Mouse (Mus musculus) E14TG2a.4 (cell line): ENCODE results near the gene Hectd4.

ENCODE experiments used
- CTCF ChIP-seq: conservative IDR thresholded peaks from 2 replicates; pipeline ENCODE4 v1.5.1; 2014; ENCODE audit warnings: low read length
- NANOG ChIP-seq: IDR thresholded peaks from 2 replicates; pipeline ENCODE4 v1.6.1; 2014; ENCODE audit warnings: borderline replicate concordance, low read length, mixed read lengths
- POU5F1 ChIP-seq: IDR thresholded peaks from 2 replicates; pipeline ENCODE4 v1.6.1; 2014; ENCODE audit warnings: low read length, borderline replicate concordance

DNA sequence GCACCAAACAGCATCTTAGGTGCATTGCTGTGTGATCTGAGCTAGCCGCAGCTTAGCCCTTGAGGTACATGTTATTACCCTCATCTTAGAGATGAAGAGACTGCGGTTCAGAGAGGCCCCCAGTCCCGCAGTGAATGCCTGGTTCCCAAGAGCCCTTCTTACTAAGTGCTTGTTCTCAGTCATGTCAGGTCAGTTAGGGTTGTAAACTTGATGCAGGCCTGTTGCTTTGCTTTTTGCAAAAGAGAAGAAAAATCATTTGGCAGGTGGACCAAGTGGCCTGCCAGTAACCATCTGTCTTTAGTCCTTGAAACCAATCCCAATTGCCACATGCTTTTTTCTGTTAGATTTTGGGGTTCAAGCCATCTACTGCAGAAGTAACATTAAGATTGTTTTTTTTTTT, 41.8 kb downstream of the Hectd4 start:
- TF ChIP-seq CTCF (no peak), NANOG (no peak), POU5F1 (no peak)
